Mouse (Mus musculus) regulatory T cell (primary cell): ENCODE data around the gene Ptgfrn.

Source experiments
- in situ Hi-C: fragments of 300-600 bp; cut with MboI, MseI; formaldehyde crosslinking; loops from one replicate; pipeline ENCODE4 v1.15.1; 2025; ENCODE audit warnings: high pct_unique_total_duplicates

Gene Ptgfrn

GRCm38 (mm10) chr3:101117386-101117749, 7.3 kb upstream of the Ptgfrn start:
- in situ Hi-C loops = no loop called here

GRCm38 (mm10) chr3:101116431-101117385, 6.6 kb upstream of the Ptgfrn start:
- in situ Hi-C loops = no loop called here

- in situ Hi-C loops = no loop called here
Measured at GRCm38 (mm10) chr3:101112518-101112894, 2.4 kb upstream of the Ptgfrn start.

GRCm38 (mm10) chr3:101111848-101112517, 1.9 kb upstream of the Ptgfrn start:
- in situ Hi-C loops = no loop called here

DNA sequence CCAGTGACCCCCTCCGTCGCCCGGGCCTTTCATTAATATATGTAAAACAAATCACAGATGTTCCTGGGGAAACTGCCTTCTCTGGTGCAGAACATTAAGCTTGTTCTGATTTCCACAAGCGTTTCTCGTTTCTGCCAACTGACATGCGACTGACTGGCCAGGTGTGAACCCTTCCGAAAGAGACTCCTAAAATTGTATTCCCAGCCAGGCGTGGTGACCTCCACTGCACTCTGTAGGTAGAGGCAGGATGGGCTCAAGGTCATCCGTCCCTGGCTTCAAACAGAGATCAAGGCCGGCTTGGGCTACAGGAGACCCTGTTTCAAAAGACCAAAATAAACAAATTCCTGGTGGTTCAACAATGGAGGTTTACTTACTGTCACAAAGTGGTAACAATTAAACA, 1.2 kb upstream of the Ptgfrn start:
- in situ Hi-C loops = no loop called here

GRCm38 (mm10) chr3:101110838-101111103, 693 bp upstream of the Ptgfrn start:
- in situ Hi-C loops = no loop called here

DNA sequence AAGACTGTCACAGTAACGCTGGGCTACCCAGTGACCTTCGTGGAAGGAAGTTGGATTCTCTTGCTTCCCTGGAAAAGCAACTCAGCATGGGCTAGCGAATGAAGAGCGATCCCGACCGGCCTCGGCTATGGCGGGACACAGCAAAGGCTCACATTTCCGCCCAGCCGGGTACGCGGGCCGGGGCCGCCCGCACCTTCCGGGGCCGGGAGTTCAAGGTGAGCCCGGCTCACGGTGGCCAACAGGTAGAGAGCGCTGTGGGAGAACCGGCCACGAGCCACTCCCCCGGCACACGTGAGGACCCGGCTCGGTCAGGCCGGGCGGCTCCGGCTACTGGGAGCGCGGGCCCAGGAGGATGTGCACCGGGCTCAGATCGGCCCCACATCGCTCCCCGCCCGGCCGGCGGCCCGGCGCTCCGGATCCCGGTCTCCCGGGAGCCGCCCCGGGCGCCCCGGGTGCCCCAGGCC, 488 bp downstream of the Ptgfrn start:
- in situ Hi-C loops = no loop called here

GRCm38 (mm10) chr3:101108848-101109247, 1.2 kb downstream of the Ptgfrn start:
- in situ Hi-C loops = no loop called here

- in situ Hi-C loops = no loop called here
Measured at GRCm38 (mm10) chr3:101108282-101108681, 1.8 kb downstream of the Ptgfrn start.

DNA sequence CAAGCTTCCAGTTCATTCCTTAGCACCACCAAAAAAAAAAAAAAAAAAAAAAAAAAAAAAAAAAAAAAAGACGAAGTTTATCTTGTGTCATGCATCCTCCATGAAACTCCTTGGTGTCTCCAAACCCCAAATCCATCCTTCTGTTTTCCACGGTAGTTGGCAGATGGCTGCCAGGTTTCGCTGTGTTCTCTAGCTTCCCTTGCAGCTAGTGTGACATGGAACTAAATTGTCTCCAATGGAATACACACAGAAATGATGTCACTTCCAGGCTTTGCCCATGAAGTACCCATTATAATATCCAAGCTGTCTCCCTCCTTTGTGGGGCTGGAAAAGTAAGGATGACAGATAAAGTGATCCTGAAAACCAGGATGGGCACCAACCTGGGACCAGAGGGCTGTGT, 3.8 kb downstream of the Ptgfrn start:
- in situ Hi-C loops = no loop called here

DNA sequence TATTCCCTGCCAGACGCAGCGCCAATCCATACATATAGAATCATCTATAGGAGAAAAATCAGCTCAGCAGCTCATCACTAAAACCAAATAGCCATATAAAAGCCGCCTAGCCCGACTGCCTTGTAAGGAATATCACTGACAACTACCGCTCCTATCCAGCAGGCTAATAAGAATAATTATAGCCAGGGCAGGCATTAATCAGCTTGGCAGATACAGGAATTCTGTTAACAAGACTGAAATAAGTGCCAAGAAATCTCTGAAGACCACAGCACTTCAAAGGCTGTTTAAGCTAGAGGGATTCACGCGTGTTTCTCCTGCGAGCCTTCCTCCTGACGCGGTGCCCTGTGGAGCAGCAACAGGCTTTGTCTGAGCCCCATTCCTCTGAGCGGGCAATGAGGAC, 4.6 kb downstream of the Ptgfrn start:
- in situ Hi-C loops = no loop called here

- in situ Hi-C loops = no loop called here
Measured at GRCm38 (mm10) chr3:101104883-101105282, 5.2 kb downstream of the Ptgfrn start.

DNA sequence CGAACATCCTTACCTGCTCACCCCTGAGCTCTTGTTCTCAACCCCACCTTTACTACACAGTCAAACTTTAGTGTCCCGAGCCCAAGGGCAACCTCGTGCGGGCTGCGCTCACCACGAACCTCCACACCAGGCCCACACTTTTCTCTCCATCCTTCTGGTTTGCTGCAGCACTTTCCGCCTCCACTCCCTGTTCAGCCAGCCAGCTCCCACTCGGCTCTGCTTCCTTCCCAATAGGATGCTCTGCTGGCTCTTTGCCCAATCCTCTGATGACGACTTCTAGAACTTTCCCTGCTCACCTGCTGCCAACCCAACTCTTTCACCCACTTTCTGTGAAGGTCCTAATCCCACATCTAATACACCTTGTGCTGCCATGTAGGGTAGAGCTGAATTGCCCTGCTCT, 6.3 kb downstream of the Ptgfrn start:
- in situ Hi-C loops = no loop called here

GRCm38 (mm10) chr3:101102106-101102505, 8.0 kb downstream of the Ptgfrn start:
- in situ Hi-C loops = no loop called here

DNA sequence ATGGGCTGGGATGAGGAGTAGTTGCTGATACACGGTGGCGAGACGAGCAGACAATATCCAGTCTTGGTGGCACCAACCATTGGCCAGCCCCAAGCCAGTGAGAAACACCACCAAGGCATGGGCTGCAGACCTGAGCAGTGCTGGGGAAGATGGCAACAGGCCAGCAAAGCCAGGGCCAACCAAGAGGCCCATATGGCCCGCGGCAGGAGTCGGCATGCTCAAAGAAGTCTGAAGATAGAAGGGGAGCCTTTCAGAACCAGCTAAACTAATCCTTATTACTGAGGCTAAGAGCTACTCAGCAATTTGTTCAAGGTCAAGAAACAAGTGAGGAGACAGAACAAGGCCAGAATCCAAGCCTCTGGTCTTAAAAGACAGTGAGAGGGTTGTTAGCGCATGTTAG, 8.9 kb downstream of the Ptgfrn start:
- in situ Hi-C loops = no loop called here

DNA sequence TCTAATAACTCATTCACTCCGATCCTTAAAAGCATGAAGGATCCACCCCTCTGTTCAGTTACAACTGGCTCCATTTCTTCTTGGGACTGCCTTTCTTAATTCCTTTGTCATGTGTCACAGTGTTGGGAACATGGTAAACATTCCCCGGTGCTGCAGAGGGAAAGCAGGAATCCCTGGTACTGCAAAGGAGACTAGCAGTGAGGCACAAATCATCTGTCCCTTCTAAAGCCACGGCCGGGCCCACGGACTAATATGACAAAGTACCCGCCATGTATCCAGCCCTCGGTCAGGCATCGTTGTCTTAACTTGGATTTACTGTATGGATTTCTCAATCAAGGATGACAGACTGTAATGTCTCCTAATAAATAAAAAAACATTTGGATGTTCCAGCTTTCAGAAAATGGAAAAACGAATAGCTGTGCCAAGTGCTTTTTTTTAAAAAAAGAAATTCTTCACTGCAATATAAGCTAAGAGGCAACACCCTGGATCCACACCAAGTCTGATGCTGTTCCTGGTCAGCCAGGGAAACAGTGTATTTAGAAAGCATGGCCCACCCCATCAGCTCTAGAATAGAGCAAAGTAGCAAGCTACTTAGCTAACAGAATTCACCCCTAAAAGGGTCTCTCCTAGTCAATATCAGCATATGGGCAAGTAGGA, 10.2 kb downstream of the Ptgfrn start:
- in situ Hi-C loops = no loop called here

DNA sequence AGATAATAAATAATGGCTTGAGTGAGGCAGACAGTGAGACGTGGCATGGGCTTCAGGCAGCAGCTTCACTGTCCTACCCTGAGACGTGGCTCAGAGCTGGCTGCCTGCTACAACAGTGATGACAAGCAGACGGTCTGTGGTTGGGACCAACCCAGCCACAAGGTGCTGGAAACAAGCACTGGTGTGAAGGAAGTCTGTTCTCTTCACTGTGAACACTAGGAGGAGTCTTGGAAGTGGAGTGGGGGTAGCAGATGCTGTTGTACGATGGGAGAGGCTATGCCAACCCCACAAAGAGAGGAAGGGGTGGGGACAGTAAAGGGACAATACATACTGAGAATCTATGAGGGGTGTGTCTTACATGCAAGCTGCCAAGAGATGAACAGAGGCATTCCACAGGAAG, 12.0 kb downstream of the Ptgfrn start:
- in situ Hi-C loops = no loop called here

GRCm38 (mm10) chr3:101097146-101097800, 12.8 kb downstream of the Ptgfrn start:
- in situ Hi-C loops = no loop called here

DNA sequence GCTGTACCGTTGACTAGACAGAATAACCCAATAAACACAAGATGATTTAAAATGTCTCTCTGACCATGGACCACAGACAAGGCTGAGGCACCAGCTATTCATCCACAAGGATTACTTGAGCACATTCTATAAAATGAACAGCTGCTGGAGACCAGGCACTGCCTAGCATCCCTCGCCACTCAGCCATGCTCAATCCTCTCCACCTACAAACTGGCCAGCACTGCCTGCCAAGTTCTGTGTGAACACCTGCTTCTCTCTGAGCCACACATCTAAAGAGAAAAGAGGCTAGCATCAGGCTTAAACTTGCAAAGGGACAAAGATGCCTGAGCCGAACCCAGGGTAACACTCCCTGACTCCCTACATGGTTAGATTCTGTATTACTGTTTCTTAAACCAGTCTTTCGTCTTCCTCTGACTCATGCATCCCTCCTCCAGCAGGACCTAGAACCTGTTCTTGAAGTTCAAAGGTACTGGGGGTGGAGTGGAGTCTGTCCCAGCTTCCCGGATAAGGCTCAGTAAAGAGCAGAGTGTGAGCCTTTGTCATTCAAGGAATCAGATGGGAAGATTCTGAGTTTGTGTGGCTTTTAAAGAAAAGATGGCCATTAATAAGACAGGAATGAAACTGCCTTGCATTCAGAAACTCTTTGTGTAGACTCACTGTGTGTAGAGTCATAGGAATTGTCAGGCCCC, 14.2 kb downstream of the Ptgfrn start:
- in situ Hi-C loops = no loop called here

- in situ Hi-C loops = no loop called here
Measured at GRCm38 (mm10) chr3:101092202-101092601, 17.9 kb downstream of the Ptgfrn start.

DNA sequence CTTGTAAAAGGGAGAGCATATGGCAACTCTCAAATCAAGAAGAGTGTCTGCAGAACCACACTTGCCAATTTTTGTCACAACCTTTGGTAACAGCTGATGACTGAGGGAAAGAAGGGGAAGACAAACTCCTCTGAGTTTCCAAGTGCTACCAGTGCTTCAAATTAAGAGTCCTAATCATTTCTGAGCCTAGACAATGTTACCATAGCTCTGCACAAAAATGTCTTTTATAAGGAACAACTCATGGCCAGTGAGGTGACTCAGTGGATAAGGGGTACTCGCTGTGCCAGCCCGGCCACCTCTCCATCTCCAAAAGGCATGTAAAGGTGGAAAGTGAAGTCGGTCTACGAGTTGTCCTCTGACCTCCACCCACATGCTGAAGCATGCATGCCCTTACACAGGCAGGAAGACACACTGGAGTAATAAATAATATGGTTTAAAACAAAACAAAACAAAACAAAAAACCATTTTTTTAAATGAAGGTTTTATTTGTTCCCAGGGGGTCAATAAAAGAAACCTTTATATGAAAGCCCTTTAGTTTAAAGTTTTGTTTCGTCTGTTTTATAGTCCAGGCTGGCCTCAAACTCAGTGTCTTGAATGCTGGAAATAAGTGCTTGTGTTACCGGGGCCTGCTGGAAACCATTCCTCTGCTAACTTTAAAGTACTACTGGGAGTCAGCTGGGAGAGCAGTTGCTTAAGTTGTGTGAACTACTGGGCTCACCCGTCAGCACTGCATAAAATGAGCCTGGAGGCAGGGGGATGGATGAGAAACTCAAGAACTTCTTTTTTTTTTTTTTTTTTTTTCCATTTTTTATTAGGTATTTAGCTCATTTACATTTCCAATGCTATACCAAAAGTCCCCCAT, 23.3 kb downstream of the Ptgfrn start:
- in situ Hi-C loops = no loop called here
